Mouse (Mus musculus): Measurements from ENCODE around the gene Pus10.

The Pus10 gene

GRCm38 (mm10) chr11:23695847-23696246 lies 30.4 kb downstream of the Pus10 start:
- no peak for DNase-seq (ENCODE audit: low spot score in 2 of 2)

DNA sequence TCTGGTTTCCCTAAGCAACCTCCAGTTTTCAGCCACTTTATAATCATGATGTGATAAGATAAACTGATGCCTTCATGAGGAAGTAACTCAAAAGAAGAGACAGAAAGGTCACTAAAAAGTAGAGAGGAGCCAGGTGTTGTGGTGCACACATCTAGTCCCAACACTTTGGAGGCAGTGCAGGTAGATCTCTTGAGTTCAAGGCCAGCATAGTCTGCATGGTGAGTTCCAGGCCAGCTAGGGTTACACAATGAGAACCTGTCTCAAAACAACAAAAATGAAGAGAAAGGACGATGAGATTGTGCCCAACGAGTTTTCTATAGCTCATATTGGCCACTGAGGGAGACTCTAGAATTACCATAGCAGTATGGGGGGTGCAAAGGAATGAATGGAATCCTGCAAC lies 33.1 kb downstream of the Pus10 start:
- DNase-seq (ENCODE audit: low spot score in 2 of 2) = no peak

DNA sequence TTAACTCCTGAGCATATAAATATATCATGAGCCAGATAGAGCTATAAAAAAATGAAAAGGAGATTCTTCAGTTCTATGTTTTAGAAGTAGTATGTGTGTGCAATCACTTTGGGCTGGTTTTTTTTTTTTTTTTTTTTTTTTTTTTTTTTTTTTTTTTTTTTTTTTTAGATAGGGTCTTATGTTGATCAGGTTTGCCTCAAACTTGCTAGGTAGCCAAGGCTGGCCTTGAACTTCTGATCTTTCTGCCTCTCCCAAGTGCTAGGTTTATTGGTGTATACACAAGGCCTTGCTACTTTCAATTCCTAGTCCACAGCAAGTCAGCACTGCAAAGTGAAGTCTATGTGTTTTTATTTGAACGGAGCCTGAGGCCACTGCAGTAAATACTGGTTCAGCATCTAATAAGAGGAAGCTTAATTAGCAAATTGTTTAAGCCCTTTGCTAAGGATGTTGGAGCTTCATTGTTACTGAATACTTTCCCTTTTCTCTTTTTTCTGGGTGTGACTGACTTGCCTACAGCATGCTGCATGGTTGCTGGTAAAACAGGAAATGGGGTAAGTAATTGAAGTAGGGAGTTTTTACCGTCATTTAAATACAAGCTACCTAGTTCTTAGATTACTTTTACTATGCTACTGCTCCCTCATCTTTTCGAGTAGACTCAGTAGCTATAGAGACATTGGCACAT lies 34.1 kb downstream of the Pus10 start:
- DNase-seq (ENCODE audit: low spot score in 2 of 2) = no peak

- no peak for DNase-seq (ENCODE audit: low spot score in 2 of 2)
Observed at GRCm38 (mm10) chr11:23701831-23702230, 36.4 kb downstream of the Pus10 start.

GRCm38 (mm10) chr11:23704604-23705294 lies 39.3 kb downstream of the Pus10 start:
- DNase-seq (ENCODE audit: low spot score in 2 of 2) = no peak

GRCm38 (mm10) chr11:23712299-23712698 lies 46.8 kb downstream of the Pus10 start:
- DNase-seq (ENCODE audit: low spot score in 2 of 2) = no peak

DNA sequence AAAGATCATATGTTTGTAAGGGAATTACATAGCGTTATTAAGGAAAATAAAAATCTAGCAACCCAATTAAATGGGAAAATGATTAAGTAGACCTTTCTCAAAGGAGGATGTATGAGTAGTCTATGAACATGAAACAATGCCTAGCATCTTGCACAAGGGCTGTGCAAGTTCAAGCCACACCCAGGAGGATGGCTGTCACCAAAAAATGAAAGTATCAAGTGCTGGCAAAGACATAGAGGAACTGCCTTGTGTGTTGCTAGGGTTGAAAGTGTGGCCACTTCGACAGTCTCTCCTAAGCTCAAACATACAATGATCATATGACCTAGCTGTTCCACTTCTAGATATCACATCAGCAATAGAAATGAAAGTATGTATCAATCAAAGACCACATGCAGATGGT lies 53.4 kb downstream of the Pus10 start:
- DNase-seq (ENCODE audit: low spot score in 2 of 2) = no peak

DNA sequence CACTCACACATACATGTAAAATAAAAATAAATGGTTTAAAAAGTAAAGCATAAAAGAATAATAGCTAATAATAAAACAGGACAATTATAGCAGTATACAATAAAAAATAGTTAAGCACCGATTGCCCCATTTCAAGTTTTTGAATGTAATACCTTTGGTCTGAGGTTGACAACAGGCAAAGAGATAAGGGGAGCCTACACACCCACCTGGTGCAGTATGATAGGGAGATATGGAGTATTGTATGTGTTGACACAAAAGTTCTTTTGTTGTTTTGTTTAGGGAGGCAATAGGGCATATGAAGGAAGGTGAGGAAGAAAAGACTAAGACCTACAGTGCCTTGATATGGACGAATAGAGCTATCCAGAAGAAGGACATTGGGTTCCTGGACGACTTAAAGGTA lies 54.4 kb downstream of the Pus10 start:
- no peak for DNase-seq (ENCODE audit: low spot score in 2 of 2)

DNA sequence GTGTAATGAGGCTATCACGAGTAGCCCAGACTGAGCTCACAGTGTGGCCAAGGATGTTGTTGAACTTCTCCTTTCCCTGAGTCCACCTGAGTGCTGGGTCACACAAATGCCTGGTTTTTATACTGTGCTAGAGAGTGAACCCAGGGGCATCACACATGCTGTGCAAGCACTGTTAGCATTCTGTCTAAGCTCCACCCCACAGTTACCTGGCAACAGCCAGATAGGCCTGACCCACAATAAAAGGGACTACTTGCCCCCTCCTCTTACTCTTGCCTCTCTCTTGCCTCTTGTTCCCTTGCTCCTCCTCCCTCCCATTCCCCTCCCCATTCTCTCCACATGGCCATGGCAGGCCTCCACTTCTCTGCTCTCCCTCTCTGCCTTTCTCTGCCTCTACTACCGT lies 56.9 kb downstream of the Pus10 start:
- no peak for DNase-seq (ENCODE audit: low spot score in 2 of 2)

DNA sequence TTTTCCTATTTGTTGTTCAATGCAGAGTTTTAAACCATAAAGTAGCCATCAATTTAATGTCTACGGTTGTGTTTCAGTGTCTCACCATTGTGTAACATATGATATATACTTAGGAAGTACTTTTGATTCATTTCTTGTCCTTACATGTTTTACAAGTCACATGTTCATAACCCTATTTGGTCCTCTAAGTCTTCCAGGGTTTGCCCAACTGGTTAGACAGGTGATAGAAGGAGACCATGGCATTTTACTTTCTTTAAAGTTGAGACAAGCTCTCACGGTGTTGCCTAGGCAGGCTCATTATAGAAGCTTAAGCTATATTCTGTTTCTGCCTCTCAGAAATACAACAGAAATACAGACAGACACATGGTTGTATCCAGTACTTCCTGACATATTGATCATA lies 60.4 kb downstream of the Pus10 start:
- no peak for DNase-seq (ENCODE audit: low spot score in 2 of 2)

GRCm38 (mm10) chr11:23726441-23726840 lies 61.0 kb downstream of the Pus10 start:
- no peak for DNase-seq (ENCODE audit: low spot score in 2 of 2)

DNA sequence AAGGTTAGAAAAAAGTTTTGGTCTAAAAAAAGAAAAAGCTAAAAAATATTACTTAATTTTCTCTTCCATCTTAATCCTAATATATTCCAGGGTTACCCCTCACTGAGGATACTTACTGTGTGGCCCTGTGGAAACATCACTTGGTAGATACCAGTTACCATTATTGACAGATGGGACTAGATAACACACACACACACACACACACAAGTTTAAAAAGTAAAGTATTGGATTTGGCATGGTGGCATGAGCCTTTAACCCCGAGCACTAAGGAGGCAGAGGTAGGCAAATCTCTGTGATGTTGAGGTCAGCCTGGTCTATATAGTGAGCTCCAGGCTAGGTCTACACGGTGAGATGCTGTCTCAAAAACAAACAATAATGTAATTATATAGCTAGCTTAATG lies 62.7 kb downstream of the Pus10 start:
- DNase-seq (ENCODE audit: low spot score in 2 of 2) = no peak

DNA sequence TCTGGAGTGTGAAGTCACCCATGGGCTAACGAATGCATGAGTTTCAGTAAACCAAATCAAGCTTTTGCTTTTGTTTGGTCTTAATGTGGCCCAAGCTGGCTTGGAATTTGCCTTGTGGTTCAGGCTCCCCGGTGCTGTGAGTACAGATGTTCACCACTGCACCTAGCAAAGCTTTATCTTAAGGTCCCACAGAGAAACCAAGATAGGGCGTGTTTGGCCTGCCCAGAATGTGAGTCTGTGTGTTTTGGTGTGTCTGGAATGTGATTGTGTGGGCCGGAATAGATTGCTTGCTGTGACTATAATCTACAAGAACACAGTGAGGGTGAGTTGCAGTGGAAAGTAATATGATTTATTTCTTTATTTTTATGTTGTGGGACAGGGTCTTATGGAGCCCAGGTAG lies 64.6 kb downstream of the Pus10 start:
- DNase-seq (ENCODE audit: low spot score in 2 of 2) = no peak

DNA sequence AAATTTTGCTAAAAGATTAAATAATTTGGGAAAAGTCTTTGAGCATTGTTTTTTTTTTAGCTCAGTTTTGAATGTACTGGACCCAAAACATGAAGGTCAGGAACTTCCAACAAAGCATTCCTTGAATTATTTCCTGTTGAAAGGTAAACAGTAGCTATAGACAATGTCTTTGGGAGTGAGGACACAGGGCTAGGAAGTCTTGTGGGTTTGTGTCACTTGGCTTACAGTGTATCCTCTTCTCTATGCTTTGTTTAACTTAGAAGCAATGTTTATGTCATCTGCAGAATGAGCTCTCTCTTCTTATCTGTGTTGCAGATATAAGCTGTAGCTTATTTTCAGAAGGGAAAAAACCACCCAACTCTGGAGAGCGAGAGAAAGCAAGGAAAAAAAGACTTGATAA lies 67.4 kb downstream of the Pus10 start:
- no peak for DNase-seq (ENCODE audit: low spot score in 2 of 2)

DNA sequence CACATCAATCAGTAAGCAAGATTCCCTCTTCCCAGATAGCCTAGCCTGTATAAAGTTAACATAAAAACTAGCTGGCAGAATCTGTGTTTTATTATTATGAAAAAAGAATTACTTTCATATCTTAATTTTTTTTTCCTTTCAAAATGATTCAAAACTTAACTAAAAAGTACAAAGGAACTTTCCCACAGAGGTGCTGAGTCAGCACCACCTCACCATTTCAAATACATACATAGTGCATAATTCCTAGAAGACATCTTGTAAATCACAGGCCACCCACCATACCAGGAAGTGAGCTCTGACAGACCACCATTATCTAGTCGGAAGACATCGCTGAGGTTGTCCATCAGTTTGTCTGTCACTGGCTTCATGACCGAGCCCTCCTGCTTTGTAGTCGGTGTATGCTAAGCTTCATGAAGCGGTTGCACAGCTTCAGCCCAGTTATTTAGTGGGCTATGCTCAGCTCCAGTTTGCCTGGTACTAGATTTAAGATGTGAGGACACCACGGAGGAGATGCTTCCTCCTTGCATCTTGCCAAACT lies 69.3 kb downstream of the Pus10 start:
- no peak for DNase-seq (ENCODE audit: low spot score in 2 of 2)

GRCm38 (mm10) chr11:23735820-23736470 lies 70.5 kb downstream of the Pus10 start:
- peak in 1 of 2 experiments; percentile 10 for DNase-seq (ENCODE audit: low spot score in 2 of 2)

DNA sequence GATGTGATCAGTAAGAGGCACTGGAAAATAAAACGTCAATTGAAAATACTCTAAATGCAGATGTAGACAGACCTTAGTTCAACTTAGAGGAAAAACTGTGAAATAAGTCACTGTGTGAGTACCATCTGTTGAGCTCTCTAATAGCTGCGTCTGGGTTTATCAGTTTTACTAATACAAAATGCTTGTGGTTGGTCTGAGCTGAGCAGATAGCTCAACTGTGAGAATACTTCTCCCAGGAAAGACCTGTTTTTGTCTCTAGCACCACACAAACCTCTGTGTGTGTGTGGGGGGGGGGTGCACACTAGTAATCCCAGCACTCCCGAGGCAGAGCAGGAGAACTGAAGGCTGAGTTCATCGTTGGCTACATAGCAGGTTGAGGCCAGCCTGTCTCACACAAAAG lies 75.4 kb downstream of the Pus10 start:
- no peak for DNase-seq (ENCODE audit: low spot score in 2 of 2)

- DNase-seq (ENCODE audit: low spot score in 2 of 2) = no peak
Observed at GRCm38 (mm10) chr11:23741386-23741785, 75.9 kb downstream of the Pus10 start.

- no peak for DNase-seq (ENCODE audit: low spot score in 2 of 2)
Observed at GRCm38 (mm10) chr11:23744352-23744751, 78.9 kb downstream of the Pus10 start.

- no peak for DNase-seq (ENCODE audit: low spot score in 2 of 2)
Observed at GRCm38 (mm10) chr11:23746102-23746501, 80.6 kb downstream of the Pus10 start.

GRCm38 (mm10) chr11:23753136-23753710 lies 87.7 kb downstream of the Pus10 start:
- DNase-seq (ENCODE audit: low spot score in 2 of 2) = no peak

DNA sequence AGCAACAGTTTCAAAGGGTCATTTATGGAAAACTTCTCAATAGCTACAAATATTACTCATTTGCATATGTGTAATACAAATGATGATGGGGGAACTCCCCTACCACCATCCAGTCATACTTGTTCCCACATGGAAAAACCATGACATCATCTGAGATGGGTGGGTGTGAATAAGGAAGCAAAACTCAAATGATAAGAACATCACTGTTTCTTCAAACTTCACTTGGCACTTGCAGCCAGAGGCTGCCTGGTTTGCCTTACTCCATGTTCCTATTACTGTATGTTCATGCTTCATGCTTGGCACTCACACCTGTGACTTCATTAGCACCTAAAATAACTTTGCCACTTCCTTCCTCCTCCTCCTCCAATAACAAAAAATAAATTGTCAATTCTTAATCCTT lies 88.9 kb downstream of the Pus10 start:
- DNase-seq (ENCODE audit: low spot score in 2 of 2) = no peak
